Mouse (Mus musculus): Measurements from ENCODE around the gene Commd2.

Gene Commd2

DNA sequence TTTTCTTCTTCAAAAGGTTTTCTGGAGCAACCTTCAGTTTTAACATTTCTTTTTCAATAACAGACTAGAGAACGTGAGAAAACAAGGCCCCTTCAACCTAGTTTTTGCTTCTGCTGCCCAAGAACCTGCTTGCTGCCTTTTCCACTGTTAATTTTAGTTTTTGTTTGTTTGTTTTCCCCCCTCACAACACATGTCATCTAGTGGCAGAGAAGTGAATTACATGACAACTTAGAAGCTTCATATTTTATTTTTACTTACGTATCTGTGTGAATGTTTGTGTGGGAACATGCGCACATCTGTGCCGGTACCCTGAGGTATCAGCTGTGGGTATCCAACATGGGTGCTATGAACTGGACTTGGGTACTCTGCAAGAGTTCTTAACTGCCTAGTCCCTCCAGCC lies 35.9 kb downstream of the Commd2 start:
- DNase-seq (ENCODE audit: low read depth): no peak

DNA sequence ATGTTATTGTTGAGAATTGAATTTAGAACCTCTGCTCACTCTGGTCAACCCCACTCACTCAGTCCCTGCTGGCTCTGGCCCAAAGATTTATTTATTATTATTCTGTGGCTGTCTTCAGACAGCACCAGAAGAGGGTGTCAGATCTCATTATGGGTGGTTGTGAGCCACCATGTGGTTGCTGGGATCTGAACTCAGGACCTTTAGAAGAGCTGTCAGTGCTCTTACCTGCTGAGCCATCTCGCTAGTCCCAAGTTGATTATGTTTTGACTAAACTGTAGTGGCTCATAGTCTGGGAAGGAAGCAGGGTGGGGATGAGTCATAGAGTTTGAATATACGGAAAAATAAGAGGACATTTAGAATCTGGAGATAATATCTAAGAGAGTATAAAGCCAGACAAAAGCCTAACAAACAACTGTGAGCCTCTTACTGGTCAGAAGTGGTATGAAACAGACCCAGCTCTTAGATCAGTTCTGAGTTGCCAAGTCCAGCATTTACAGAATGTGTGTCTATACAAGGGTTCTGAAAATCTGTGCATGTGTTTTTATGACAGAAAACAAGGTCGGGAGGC lies 39.0 kb downstream of the Commd2 start:
- DNase-seq (ENCODE audit: low read depth): no peak

DNA sequence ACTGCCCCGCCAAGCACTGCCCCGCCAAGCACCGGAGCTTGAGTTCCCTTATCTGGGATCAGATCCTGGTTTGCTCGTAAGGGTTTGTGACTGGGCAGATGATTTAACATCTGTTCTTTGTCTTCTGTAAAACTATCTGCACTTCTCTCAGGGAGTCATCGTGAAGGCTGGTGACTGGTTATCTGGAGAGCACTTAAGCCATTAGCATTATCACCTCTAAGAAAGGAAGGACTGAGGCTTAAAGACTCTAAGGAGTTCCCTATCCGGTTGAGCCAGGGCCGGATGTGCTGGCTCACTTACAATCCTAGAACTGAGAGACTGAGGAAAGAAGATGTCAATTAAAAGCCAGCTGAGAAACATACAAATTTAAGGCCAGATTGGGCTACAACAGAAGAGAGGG lies 39.7 kb downstream of the Commd2 start:
- no peak for DNase-seq (ENCODE audit: low read depth)

DNA sequence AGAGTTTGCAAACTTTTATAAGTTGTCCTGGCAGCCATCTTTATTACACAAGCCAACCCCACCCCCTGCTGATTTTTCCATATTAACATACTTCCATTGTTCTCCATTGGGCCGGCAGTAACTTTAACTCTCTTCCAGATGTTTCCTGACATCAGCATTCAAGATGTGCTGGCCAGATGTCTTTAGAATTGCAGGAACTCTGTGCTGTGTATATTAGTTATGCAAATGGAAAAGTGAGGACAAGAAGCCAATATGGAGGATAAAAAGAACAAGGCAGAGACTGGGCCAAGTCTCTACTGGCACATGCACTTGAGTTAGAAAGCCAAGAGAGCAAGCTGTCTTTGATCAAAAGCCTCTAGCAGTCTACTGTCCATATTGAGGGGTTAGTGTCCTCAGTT lies 46.9 kb downstream of the Commd2 start:
- no peak for DNase-seq (ENCODE audit: low read depth)

DNA sequence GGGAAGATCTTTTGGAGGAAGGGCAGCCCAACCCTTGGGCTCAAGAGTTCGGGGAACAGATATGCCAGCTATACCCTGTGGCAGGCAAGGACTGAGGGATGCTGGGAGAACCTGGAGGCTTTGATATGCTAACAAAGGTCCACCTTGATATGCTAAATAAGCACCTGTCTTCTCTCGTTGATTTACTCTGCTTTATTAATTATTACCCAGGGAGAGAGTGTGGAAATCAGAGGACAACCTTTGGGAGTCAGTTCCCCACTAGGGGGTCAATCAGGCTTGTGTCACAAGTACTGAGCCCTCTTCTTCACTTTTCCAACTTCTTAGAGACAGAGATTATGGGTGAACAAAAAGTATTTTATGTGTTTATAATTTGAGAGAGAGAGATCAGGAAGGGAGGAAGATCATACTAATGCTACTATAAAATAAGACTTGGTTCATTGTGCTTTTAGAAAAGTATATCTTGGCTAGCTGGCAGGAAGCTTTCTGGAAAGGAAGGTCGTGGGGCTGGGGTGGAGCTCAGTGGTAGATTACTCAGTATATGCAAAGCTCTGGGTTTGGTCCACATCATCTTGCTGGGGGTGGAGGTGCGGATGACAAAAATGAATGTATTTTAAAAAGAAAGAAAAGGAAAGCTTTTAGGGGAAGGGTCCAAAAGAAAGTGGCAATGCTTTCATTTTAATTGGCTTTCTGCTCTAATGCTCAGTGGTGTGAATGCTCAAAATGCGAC lies 47.5 kb downstream of the Commd2 start:
- no peak for DNase-seq (ENCODE audit: low read depth)

DNA sequence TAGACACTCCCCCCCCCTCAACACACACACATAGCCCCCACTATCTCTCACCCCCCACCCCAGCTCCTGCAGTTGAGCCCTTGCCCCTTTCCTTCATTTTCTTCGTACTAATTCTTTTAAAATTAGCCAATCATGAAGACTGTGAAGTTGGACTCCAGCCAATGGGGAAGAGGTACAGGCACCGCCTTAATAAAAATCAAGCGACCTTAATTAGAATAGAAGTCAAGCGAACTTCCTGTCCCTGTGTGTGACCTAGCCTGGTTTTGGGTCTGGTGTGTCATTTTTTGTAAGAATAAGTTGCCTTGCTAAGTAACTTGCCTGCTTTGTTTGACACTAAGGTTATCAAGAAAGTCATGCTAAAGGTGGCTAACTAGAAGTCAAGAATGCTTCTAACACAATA lies 48.9 kb downstream of the Commd2 start:
- no peak for DNase-seq (ENCODE audit: low read depth)

DNA sequence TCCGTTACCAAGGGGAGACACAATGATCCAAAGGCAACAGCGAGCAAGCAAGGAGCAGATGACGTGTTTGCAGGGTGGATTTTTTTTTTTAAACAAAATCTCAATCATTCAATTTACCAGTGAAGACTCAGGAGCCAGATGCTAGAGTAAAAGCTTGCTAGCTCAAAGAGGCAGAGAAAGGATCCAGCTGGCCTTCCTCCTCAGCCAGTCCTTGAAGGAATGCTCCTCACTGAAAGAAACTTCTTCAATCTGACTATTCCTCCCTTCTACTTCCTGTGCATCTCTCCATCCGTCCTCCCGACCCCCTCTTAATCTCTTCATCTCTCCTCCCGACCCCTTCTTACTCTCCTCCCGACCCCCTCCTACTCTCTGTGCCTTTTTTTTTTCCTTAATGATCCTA lies 54.9 kb downstream of the Commd2 start:
- DNase-seq (ENCODE audit: low read depth): no peak

DNA sequence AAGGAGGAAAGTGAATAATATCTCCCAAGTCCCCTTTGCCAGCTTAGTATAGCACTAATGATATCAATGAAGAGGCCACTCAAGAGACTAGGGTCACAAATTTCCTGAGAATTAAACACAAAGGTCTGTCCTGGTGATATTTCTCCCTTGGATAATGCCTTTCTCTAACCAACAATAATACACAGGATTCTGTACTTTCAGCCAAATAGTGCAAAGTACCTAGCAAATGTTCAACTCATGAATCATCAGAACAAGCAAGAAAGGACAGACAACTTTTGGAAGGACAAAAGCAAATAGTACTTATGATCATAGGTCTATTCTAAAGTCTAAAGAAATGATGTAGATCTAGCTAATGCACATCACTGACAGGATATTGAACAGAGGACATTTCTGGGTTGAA lies 56.0 kb downstream of the Commd2 start:
- DNase-seq (ENCODE audit: low read depth): no peak
